Mouse (Mus musculus) layer of hippocampus, adult 11-12 months (tissue): ENCODE data around the gene Pdzd2.

Experiments used
- DNase-seq: peaks from one replicate; pipeline ENCODE4 v3.0.0; 2022; ENCODE audit warnings: low spot score

Pdzd2 gene

GRCm38 (mm10) chr15:12739277-12740247 is at the start of gene Pdzd2:
Gene Pdzd2 (minus strand): TSS chr15:12739924.
- peak; percentile 96 for DNase-seq

- DNase-seq: no peak
Measured at GRCm38 (mm10) chr15:12789406-12789867, 49.7 kb upstream of the Pdzd2 start.

GRCm38 (mm10) chr15:12788536-12788935 is 48.8 kb upstream of the Pdzd2 start:
- no peak for DNase-seq

- no peak for DNase-seq
Measured at GRCm38 (mm10) chr15:12781729-12782326, 42.1 kb upstream of the Pdzd2 start.

- no peak for DNase-seq
Measured at GRCm38 (mm10) chr15:12781296-12781695, 41.6 kb upstream of the Pdzd2 start.

DNA sequence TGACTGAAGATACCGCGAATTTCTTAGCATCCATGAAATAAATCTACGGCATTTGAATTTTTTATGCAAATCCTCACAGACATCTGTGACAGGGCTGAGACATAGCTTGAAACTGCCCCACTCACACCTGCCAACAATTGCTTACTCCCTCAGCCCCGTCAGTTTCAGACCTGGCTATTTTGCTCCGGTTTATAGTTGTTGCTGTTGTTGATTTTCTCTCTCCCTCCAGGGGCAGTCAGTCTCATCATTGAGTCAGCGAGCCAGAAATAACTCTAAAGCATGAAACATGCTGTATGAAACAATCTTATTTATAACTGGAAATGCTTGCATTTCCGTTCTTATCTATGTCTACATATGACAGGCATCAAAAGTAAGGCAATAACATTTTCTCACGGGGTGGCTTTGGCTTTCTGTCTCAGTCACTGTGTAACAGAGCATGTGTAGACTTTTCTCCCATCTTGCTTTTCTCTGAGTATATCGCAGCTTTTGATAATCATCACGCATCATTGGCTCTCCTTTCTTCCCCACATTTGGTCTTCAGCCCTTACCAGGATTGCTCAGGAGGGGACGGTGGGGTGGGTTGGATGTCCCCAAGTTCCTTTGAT is 34.5 kb upstream of the Pdzd2 start:
- DNase-seq: no peak

DNA sequence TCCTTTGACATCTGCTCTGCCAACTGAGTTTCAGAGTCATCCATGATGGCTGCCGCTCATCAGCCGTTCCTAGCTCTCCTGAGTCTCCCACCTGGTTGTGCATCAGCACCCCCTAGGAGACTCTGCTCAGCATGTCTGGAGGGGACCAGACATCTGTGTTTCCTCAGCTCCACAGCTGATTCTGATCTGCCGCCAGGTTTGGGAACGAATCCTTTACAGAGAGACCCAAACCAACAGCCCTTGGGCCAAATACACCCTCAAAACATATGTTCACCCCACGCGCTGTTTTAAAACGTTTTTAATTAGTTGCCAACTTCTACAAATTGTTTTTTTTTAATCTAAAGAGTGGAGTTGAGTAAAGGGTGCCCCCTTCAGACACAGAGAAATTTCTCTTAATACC is 31.2 kb upstream of the Pdzd2 start:
- peak; percentile 63 for DNase-seq

- no peak for DNase-seq
Measured at GRCm38 (mm10) chr15:12766848-12767247, 27.1 kb upstream of the Pdzd2 start.

DNA sequence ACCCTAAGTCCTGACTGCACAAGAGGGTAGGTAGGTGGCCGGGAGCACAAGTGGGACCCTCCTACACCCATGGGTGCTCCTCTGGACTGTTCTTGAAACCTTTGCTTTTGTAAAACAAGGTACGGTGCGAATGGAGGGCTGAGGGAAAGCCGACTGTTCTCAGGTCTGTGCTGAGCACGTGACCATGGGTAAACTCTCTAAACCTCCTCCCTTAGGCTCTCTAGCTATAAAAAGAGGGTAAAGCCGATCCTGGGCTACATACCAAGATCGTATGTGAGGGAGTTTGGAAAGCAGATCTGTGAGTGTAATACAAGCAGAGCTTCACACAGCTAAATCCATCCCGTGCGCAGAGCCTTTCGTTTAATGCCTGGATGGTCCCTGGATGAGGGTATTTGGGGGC is 23.4 kb upstream of the Pdzd2 start:
- DNase-seq: no peak

DNA sequence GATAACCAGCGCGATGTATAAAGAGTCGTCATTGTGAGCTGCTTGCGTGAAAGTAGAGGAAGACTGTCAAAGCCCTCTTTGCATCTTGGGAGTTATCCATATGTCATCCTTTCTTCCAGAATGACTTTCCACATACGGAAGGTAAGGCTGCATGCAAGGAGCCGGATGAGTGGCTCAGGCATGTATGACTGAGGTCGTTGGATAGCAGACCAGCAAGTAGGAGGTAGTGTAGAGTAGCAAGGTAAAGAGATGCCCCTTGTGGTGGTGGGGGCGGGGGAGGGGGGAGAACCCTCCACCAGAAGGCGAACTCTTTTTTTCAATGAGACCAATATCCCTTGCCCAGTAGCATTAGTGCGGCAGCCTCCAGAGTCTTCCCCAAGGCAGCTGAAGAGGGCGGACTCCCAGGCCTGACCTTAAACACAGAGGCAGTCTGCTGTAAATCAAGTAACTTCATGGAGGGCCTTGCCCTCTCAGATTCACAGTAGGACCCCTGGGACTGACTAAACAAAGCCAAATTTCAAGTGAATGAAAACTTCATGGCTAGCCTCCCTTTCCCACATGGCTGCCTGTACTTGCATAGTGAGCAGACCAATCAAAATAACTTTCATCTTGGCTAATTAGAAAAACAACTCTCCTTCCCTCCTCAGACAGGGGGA is 22.7 kb upstream of the Pdzd2 start:
- DNase-seq: no peak

GRCm38 (mm10) chr15:12760747-12761146 is 21.0 kb upstream of the Pdzd2 start:
- no peak for DNase-seq

DNA sequence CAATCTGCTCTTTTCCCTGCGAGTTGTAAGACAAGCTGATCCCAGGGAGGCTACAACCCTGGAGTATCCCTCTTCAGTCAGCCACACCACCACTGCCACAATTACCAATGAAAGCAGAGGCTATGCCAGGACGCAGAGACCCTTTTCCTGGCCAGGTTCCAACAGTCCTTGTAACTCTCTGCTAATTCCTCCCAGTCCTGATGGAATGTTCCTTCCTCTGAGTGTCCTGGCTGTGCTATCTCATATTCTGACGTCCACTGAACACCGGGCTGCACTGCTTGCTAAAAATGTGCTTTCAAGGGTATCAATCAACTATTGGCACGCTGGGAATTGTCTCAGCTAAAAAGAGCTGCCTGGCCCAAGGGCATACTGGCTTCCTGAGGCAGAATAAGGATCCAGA is 18.7 kb upstream of the Pdzd2 start:
- no peak for DNase-seq

DNA sequence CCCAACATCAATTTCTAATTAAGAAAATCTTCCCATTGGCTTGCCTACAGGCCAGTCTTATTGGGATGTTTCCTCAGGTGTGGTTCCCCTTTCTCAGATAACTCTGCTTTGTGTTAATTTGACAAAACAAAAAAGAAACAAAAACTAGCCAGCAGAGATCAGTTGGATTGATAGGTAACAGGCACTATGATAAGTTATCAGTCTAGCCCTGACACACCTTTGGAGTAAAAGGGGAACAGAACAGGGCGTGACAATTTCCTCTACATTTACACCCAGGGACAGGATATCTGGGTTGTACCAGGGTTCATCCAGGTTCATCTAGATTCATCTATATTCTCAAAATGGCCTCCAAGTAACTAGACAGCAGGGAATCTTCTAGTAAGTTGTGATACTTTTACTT is 18.0 kb upstream of the Pdzd2 start:
- DNase-seq: no peak

GRCm38 (mm10) chr15:12753201-12753600 is 13.5 kb upstream of the Pdzd2 start:
- no peak for DNase-seq

GRCm38 (mm10) chr15:12750963-12751362 is 11.2 kb upstream of the Pdzd2 start:
- DNase-seq: no peak

DNA sequence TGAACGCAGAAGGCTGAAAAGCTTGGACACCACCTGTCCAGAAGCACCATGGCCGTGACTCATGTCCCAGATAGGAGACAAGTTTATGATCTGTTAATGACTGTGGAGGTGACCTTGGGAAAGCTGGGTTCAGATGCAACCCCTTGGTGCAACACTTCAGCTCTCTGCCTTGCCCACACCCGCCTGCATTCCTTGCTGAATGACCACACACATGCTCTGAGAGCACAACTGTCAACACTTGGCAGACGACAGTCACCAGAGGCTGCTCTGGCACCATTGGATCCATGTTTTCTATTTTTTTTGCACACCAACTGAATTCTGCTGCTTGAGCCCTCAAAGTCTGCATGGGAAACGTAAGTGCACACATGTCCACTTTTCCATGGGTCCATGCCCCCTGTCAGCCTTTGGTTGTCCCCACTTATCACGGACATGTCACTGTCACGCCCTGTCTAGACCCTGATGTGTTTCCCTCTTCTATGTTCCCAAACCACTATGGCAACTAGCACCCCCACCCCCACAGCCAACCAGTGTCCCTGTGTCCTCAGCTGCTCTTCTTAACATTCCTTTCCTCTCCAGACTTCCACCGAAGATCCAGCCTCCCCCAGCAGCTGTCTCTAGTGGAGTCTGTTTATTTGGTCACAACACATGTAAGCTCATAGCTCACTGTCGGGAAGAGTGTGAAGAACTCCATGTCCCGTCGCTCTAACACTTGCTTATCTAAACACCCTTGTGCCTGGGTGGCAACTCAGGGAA is 10.0 kb upstream of the Pdzd2 start:
- no peak for DNase-seq

DNA sequence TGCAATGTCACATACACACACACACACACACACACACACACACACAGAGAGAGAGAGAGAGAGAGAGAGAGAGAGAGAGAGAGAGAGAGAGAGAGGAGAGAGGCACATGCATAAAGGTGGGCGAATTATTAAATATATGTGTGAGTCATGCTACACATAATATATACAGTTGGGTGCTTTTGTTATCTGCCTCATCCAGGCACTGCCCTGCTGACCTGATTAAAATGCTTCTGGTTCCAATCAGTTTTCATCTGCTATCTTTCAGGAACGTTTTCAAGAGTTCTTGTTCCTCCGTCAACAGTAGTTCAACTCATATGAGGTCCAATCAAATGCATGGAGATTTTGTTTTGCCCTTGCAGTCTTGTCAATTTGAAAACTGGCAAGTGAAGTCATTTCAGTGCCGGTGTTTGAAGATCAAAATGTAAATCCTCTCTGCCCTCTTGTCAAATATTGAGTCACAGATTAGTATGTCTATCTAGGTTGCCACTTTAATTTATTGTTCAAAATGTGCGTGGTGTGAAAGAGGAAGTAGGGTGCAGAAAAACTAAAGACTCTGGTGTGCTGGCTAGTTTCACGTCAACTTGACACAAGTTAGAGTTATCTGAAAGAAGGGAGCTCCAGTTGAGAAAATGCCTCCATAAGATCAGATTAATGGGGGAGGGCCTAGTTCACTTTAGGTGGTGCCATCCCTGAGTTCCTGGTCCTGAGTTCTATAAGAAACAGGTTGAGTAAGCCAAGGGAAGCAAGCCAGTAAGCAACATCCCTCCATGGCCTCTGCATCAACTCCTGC is 2.6 kb upstream of the Pdzd2 start:
- no peak for DNase-seq

DNA sequence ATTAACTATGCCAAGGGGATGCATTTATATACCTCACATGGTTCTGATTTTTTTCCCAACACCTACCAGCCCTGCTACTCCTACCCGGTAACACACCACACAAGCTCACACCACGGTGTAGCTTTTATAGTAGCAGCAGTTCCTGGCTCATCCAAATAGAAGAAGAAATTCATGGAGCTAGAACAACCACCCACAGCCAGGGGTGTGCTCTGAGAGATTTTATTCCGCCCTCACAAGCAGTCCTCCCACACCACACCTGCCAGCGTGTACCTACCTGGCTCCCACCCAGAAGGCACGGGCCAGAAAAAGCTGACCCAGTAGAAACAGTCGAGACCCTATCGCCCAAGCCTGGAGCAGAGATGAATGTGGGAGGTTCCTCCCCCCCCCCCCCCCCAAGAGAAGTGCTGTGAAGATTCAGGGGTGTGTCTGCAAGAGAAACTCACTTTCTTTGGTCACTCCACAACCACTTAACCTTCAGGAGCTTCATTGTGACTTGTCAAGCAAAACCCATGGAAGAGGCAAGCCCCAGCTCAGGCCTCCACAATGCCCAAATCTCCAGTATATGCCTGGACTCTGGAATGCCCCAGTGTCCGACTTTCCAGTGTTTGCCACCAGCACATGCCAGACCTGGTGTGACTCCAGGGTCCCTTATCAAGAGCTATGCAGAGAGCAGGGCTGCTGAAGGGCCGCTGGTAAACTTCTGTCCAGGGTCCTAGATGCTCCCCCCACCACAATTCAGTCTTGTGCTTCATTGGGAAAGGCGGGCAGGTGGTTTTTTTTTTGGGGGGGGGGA is 1.2 kb downstream of the Pdzd2 start:
- DNase-seq: peak; percentile 39

- no peak for DNase-seq
Measured at GRCm38 (mm10) chr15:12735208-12735607, 4.5 kb downstream of the Pdzd2 start.

- no peak for DNase-seq
Measured at GRCm38 (mm10) chr15:12734221-12734620, 5.5 kb downstream of the Pdzd2 start.
